Mouse (Mus musculus) kidney, postnatal 36 days (tissue): ENCODE data around the gene D430041D05Rik.
A peak's percentile ranks its signal among the peaks of the same experiment; 100 is the strongest.

Experiments
- DNase-seq, 2 experiments: peaks; one replicate each; pipeline ENCODE4 v3.0.0; 2021 to 2022; ENCODE audit warnings: mixed read lengths in 2 of 2

D430041D05Rik gene

DNA sequence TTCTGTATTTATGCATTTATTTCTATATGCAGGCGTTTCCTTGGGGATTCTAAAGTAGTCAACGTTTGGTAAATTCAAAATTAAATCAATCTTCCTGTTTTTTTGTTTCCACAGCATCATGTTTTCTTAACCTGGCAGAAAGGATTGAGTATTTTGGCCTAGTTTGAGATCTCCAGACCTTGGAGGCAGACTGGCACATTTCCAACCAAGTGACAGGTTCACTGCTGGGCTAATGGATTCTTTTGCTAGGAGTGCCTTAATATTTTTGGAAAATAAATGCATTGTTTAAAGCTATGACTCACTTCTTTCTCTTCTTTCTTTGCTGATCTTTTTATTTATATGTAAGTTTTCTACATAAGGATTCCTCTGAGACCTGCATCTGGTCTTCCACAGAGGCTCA, 222.0 kb downstream of the D430041D05Rik start:
- DNase-seq, result peak; percentile 17 to 23

DNA sequence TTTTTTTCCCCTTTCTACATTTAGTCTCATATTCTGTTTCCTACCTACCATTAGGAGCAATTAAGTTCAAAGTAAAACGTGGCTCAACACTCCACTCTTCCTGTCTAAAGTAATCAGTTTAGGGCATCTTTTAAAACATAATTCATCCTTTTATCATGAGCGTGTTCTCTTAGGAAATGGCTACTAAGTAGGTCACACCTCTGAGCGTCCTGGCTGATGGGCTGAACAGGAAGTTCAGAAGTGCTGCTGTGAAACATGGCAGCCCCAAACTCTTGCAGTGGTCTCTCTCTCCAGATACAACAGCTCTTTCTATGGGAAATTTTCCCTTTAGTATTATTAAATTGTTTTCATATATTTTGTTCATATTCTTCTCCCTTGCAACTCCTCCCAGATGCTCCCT, 223.7 kb downstream of the D430041D05Rik start:
- no peak for DNase-seq

DNA sequence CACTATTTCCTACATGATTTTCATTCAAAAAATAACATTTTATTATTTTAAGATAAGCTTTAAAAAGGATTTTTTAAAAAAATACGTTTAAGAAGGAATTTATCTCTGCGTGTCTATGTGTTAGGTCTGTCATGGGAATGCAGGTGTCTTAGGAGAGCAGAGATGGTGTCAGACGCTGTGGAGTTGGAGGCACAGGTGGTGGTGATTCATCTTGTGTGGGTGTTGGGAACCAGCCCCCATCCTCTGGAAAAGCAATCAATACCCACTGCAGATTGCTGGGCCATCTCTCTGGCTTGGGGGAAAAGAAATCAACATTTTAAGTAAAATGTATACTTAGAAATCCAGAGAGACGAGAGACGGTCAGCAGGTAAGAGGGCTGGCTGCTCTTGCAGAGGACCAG, 225.2 kb downstream of the D430041D05Rik start:
- DNase-seq, result no peak

DNA sequence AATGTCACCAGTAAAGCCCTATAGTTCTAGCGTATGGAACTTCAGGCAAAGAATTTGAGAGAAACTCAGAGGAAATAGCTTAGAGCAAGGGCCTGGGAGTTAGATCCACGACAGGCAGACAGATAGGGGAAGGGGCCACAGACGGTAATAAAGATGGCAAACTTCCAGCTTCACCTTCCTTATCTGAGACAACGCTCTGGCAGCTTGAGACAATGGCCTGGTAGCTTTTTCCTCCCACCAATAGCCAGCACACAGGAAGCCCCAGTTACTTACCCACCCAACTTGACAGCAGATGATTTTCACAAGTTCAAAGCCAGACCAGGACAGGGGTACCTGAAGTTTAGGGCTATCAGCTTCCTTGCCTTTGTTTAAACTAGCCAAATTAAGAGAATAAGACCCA, 226.5 kb downstream of the D430041D05Rik start:
- no peak for DNase-seq

DNA sequence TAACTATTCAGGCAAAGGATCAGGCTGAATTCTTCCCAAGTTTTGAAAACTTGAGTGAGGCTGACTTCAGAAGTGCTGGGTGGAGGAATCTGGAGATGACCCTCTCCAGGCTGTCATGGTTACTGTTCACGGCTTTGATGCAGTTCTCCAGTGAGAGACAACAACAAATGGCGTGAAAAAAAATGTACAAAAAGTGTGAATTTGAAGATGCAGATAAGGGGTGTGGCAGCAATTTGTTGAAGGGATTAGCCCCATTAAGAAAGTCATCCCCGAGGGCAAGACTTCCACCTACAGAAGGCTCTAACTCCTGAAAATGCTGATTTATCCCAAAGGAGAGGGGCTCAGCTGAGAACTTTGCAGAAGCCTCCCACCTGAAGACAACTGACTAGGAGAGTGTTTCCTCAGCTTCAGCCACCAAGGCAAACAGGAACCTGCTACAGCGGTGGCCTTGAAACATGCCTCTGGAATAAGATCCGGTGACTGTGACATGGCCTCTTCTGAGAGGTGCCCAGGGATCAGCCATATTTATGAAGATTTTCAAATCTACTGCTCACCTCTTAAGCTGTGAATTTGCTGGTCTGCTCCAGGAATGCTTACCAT, 227.5 kb downstream of the D430041D05Rik start:
- DNase-seq, result no peak

DNA sequence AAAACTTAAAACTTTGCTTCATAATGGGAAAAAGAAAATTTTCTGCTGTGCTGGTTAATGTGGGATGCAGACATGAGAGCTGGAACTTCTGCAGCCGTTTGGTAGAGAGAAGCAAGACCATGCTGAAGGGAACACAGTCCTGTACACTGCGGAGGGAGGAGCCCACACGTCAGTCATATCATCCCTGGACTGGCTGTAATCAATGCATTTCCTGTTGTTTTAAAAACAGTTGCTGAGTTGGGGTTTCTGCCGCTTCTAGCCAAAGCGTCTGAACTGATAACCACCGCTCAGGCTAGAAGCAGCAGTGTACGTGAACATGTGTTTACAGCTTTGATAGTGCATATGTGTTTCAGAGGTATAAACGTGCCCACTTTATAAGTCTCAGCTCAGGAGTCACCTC, 231.2 kb downstream of the D430041D05Rik start:
- no peak for DNase-seq

DNA sequence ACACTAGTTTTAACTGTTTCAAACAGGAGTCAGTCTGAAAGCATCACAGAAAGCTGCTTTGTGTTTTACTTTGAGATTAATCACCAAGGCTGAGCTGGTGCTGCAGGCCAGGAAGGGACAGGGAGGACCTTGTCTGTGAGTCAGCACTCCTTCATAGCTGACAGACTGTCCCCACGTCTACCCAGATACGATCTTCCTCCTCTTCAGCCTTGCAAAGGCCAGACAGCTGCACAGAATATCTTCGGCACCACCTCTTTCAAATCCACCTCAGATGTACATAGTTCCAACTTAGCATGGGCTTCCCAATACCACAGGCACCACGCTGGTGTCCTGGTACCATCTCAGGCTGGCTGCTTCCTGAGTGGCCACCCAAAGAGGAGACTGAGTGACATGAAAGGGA, 232.6 kb downstream of the D430041D05Rik start:
- no peak for DNase-seq

DNA sequence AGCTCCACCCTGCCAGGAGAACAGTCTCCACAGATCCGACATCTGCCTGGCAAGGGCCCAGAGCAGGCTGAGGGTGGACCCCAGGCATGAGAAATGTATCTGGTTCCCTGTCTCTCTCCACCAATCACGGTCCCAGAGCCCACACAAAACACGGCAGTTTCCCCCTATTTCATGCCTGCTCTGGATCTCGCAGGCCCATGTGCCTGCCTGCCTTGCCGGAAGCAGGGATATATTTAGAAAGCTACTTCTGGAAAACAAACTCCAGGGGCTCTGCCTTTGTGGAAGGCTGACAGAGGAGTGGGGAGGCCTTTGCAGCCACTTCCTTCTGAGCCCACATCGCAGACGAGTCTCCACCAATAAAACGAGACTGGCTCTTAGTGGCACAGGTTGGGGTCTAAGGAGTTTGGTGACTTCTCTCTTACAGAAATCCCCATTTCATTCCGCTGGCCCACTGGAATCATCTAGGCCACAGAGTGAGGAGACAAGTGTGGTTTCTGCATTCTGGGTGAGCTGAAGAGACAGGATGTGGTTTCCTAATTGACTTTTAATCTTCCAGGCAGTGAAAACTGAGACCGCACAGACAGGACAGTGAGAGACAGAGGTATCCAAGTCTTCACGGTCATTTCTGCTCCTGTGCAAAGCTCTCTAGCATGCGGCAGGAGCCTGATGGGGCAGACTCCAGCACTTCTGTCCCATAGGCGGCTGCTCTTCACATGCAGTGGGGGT, 233.7 kb downstream of the D430041D05Rik start:
- peak; percentile 45 to 48 for DNase-seq

DNA sequence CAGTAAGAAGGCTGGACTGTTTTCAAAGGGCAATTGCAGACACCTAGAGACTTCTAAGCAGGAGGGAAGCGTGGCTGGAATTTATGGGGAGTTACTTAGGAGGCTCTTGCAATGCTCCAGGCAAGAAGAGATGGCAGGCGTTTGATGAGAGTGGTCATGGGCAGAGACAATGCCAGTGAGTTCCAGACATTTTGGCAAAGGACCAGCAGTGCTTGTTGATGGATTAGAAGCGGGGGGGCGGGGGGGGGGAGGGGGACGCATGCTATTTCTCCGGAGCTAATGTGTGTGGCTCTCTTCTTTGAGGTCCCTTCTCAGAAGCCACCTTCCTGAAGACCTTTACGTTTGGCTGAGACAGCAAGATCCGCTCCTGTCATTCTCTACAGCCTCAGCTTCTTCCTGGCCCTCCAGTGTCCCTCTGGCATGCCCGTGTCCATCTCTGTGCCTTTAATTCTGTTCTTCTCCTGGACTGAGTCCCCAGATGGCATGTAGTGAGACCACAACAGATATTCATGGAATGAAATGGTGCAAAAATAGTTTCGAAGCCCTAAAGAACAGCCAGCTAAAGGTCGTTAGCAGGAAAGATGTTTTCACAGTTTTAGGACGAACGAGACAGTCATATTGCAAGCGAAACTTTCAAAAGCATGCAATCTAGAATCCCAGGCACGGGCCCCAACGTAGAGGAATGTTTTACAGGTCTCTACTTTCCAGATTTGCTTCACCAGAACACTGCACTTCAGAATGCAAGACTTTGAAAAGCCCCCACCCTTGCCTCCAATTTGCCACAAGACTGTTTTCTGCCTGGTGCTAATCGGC, 234.4 kb downstream of the D430041D05Rik start:
- DNase-seq, result no peak

DNA sequence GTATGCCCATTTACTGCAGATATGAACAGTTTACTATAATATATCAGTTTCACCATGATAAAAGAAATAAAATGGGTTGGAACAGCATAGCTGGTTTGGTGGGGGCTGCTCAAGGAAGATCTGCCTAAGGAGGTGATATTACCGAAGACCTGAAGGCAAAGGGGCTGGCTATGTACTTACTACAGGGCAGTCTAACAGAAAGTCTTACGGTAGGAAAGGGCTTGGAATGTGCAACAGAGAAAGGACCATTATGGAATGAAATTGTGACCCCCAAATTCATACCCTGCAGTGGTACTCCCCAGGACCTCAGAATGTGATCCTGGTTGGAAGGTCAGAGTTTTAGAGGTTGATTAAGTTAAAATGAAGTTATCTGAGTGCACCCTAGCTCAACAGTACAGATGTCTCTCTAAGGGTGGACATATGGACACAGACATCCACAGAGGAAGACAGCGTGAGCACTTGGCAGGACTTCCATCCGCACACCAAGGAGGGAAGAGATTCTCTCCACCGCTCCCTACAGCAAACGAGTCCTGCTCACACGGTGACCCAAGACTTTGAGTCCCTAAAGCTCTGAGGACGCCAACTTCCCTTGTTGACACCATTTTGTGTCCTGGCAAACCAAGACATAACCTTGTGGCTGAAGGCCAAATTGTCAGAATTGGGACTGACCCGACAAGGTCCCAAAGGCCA, 235.2 kb downstream of the D430041D05Rik start:
- DNase-seq, result no peak

DNA sequence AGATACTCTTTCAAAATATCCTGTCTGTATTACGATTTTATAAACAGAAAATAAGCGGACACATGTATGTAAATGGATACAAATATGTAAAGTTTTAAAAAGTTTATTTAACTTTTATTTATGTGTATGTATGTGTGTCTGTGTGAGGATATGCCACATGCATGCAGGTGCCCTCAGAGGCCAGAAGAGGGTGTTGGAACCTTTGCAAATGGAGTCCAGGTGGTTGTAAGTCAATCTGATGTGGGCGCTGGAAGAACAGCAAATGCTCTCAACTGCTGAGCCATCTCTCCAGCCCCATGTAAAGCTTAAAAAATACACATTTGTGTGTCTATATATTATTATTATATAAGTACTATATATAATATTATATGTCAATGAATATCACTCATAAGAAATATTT, 237.4 kb downstream of the D430041D05Rik start:
- no peak for DNase-seq

DNA sequence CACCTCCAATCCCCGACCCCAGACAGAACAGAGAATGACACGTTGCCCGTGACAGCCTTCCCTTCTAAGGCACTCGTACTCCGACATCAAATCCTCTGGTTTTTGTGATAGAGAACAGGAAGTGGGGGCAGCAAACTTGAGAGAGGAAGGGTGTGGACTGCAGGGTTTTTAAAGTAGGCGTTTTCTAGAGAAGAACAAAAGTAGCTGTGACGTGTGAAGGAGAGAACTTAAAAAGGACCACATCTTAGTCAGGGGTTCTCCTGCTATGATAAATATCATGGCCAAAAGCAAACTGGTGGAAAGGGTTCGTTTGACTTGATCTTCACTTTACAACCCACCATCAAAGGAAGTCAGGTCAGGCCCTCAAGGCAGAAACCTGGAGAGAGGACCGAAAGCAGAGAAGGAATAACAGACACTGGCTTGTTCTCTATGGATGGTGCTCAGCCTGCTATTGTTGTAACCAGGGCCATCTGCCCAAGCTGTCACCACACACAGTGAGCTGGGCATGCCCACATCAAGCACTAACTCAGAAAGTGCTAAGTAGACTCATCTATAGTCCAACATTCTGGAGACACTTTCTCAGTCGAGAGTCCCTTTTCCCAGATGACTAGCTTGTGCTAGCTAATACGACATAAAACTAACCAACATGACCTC, 238.0 kb downstream of the D430041D05Rik start:
- DNase-seq, result no peak

DNA sequence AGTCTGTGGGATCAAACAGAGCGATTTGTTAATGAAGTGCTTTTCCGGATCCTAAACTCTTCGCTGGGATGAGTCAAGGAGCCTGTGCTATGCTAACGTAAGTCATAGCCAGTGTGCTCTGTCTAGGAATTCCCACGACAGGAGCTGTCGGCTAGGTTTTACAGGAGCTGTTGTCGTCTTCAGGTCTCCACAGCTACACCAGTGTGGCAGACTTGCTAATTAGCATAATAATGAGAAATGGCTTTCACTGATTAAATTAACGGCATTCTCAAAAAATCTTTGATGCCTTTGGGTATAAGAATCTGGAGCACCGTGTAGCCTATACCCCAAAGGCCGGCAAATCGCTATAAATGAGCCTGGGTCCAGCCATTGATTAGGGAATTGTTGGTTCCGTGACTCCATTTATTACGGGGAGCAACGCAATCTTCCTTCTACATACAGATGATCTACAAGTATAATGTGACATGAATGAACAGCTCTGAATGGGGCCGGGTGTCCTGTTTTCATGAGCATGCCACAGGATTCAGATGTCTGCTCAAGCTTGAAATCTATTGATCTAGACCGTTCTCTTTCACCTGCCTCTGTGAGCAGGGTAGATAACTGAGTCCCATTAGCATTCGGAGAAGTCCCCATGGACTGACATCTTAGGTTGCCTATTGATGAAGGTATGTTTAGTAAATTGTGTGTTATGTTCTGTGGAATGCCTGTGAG, 242.5 kb downstream of the D430041D05Rik start:
- no peak for DNase-seq

DNA sequence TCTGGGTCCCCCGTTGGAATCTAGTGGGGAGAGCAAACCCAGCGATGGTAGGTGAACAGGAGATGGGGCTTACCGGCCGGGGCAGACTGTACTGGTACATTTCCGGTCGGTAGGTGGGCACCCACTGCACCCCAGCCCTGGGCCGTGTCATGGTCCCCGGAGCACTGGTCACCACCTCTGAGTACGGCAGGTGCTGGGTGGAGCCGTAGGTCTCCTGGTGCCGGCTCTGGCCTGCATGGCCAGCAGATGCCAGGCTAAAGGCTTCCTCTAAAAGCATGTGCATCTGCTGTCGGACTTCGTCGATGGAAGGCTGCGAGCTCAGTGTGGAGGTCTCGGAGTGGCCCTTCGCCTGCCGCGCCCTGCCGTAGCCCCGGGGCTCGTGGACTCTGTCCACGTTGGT, 243.0 kb downstream of the D430041D05Rik start:
- DNase-seq, result no peak

DNA sequence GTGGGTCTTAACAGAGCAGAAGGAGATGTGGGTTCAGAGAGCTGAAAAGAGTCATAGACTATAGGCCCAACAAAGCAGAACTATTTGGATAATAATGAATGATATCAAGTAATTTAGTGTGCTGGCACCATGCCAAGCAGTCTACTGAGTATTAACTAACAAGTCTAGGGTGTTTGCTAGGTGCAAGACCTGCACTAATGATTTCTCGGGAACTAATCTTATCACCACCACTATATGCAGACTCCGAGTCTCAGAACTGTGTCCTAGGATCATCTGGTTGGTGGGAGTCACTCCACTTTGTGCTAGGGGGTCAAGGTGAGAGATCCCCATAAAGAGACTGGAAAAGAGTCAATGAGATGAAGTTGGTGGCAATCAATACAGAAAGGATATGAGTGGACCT, 245.2 kb downstream of the D430041D05Rik start:
- no peak for DNase-seq

DNA sequence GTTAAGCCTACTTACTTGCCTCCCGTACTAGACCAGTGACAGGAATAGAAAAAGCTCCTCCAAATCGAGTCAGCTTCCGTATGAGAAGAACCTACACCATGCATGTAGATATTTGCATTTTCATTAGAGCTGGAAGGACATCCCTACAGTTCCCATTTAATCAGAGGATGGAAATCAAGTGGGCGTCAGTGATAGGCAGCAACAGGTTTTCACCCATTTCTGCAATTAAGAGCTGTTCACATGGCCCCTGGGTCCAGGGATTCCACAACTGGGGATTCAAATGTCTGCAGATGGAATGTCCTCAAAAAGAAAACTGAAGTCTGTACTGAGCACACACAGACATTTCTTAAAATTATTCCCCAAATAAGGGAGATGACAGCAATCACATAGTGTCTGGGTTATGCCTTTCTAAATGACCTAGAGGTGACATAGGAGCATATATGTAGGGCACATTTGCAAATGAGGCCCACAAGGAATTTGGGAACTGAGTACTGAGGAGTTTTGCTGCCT, 246.8 kb downstream of the D430041D05Rik start:
- no peak for DNase-seq

DNA sequence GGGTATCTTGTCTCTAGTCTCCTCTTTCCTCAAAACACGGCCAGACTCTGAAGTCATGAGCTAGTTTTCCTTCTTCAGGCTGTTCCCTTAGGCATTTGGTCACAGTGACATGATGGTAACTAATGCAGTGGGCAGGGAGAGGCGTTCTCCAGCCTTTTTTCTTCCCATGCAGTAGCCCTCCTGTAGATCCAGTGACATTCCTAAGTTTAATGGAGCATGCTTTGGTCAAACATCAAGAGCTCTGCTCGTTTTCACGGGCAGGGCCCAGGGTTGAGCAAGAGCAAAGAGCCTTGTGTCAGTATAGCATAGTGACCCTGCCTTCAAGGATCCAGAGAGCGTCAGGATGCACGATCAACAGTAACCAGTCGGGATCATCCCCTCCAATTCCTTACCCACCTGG, 247.4 kb downstream of the D430041D05Rik start:
- no peak for DNase-seq

DNA sequence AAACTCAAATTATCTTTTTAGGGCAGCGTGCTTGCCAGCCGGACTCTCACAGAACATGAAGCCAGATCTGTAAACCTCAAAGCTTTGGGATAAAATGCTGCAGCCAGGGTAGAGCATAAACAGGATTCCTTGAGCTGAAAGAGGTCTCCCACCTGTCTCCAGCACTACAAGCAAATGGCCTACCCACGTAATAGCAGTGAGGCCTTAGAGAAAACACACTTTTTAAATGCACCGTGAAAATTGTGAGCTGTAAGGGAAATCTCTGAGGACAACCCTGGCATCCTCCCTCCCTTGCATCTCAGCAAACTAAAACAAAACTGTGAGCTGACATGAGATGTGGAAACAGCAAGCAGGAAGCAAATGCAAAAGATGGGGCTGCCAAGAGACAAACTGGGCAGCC, 253.0 kb downstream of the D430041D05Rik start:
- DNase-seq, result no peak

DNA sequence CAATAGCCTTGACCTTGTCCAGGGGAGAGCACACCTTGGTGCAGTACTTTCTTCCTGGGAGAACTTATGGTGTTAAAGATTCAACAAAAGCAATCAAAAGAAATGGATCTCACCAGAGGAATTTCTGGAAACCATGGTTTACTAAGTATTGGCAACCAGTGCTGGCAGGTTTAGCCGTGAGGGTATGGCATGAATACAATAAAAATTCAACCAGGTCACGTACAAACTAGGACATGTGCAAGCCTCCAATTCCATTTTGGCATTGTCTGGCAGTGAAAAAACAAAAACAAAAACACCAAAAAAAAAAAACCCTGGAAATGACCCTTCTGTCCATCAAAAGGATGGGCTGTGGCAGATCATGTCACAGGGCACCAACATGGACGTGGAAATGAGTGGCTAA, 256.9 kb downstream of the D430041D05Rik start:
- no peak for DNase-seq

DNA sequence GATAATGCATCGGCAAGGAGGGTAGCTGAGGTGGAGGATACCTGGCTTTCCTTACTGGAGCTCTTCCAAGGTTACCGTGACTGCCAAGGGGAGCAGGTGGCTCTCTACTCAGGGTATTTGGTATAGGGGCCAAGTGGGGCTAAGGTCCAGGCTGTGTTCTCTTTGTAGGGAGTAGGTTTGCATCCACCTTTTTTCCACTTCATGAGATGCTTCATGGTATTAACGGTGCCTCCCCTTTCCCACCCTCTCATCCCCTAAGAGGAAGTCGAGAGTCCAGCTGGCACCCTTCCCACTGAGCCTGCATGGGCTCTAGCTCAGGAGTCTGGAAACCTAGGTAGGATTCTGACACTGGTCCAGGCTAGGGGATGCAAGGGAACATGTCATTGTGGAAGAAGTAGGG, 257.5 kb downstream of the D430041D05Rik start:
- DNase-seq, result peak in 1 of 2 experiments; percentile 22

DNA sequence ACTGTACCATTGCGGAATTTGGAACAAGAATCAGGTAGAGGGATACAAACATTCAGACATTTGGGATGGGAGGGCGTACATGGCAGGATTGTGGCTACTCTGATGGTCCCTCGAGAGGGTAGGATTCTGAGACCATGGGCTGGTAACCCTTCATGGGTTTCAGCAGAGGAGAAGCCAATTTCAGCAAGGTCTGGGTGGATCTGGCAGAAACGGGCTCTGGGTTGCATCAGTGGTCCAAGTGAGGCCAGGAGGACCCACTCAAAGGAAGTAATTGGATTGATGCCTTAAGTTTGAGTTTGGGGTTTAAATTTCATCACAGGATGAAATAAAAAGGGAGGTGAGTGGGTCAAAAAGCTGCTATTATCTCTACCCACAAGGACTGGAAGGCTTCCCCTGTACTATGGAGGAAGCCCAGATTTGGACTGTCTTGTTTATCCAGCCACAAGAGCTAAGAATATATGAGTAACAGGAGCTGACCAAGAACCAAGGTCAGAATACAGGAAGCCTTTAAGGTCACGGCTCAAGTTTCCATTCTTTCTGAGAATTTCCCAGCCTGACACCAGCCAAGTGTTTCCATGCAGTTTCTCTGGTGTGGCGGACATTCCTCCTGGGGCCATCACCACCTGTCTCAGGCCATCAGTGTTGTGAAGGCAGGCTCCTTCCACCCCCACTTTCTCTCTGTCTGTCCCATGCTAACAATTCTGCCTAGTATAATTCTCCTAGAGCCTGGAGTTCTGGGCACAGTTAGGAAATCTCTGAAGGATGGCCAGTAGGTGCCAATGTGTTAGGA, 260.0 kb downstream of the D430041D05Rik start:
- DNase-seq, result no peak
